Mouse (Mus musculus): ENCODE results near the gene Fsd1l.

The Fsd1l gene

DNA sequence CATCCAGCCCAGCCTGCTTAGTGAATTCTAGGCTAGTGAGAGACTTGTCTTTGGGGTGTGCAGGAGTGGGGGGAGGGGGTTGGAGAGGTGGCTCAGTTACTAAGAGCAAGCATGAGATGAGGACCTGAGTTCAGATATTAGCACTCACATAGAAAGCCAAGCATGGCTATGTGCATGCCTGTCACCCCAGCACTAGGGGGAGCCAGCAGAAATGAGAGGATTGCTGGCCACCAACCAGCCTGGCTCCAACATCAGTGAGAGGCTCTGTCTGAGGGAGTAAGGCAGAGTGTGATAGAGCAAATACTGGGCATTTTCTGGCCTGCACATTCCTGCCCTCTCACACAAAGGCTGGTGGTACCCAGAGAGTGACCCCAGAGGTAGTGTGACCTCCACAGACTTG, 84.7 kb downstream of the Fsd1l start:
- in situ Hi-C loops (cut with MboI; ENCODE audit: low pct_unique_long_range_greater_than_20kb in 1 of 2, low sequenced_read_pairs in 2 of 2, unreplicated experiment in 1 of 2) = no loop called here

- in situ Hi-C loops (cut with MboI; ENCODE audit: low pct_unique_long_range_greater_than_20kb in 1 of 2, low sequenced_read_pairs in 2 of 2, unreplicated experiment in 1 of 2) = no loop called here
Measured at GRCm38 (mm10) chr4:53717546-53717945, 86.3 kb downstream of the Fsd1l start.

- in situ Hi-C loops (cut with MboI; ENCODE audit: low pct_unique_long_range_greater_than_20kb in 1 of 2, low sequenced_read_pairs in 2 of 2, unreplicated experiment in 1 of 2) = no loop called here
Measured at GRCm38 (mm10) chr4:53718261-53718660, 87.0 kb downstream of the Fsd1l start.

- in situ Hi-C loops (cut with MboI; ENCODE audit: low pct_unique_long_range_greater_than_20kb in 1 of 2, low sequenced_read_pairs in 2 of 2, unreplicated experiment in 1 of 2) = no loop called here
Measured at GRCm38 (mm10) chr4:53722506-53722905, 91.2 kb downstream of the Fsd1l start.

DNA sequence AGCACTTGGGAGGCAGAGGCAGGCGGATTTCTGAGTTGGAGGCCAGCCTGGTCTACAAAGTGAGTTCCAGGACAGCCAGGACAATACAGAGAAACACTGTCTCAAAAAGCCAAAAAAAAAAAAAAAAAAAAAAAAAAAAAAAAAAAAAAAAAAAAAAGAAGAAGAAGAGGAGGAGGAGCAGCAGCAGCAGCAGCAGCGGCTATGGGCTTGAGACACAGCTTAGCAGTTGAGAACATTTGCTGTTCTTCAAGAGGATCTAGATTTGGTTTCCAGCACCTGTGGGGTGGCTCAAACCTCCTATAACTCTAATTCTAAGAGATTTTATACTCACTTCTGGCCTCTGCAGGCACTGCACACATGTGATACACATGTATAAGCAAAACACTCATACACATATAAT, 94.8 kb downstream of the Fsd1l start:
- in situ Hi-C loops (cut with MboI; ENCODE audit: low pct_unique_long_range_greater_than_20kb in 1 of 2, low sequenced_read_pairs in 2 of 2, unreplicated experiment in 1 of 2) = loop anchor here in 1 of 2 experiments (25.0 kb wide), 1 partner anchor 186 kb away; no protein-coding TSS in a partner anchor

DNA sequence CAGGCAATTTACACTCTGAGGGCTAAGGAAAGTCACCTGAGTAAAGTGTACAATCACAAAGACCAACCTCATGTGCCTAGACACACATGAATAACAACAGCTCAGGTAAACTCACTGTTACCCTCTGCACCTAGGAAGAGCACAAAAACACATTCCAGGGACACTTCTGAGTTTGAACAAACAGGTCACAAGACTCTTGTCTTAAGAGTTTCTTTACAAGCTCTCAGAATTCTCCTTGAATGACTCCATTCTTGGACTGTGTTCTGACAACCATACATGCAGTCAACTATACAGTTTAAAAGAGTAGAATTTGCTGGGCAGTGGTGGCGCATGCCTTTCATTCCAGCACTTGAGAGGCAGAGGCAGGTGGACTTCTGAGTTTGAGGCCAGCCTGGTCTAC, 96.8 kb downstream of the Fsd1l start:
- in situ Hi-C loops (cut with MboI; ENCODE audit: low pct_unique_long_range_greater_than_20kb in 1 of 2, low sequenced_read_pairs in 2 of 2, unreplicated experiment in 1 of 2) = loop anchor here in 1 of 2 experiments (25.0 kb wide), 1 partner anchor 184 kb away; no protein-coding TSS in a partner anchor

DNA sequence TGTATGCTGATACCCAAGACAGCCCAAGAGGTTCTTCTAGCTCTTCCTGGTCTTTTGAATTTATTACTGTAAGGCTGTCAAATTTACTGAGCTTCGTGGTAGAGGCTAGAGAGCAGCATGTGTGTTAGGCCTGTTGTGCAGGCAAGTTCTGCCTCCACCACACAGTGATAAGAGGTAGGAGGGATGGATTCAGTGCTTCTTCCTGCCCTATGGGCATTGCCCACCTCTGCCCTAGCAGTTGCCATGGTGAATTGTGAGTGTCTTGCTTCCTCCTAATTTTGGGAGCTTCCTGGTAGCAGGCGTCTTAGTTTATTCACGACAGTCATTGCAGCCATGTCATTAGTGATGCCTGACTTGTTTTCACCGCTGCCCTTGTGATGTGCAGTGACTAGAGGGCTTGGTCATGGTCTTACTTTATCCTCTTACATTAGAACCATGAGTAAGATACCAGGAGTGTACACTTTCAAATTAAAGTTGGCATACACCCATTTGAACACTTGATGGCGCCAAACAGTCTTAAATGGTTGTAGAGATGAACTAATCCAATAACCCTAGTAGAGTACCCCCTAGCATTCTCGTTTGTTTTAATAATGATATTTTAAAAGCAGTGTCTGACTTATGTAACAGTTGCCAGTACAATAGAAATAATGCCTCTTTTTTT, 107.8 kb downstream of the Fsd1l start:
- in situ Hi-C loops (cut with MboI; ENCODE audit: low pct_unique_long_range_greater_than_20kb in 1 of 2, low sequenced_read_pairs in 2 of 2, unreplicated experiment in 1 of 2) = loop anchor here in 1 of 2 experiments (25.0 kb wide), 1 partner anchor 173 kb away; no protein-coding TSS in a partner anchor

GRCm38 (mm10) chr4:53749831-53750230, 118.6 kb downstream of the Fsd1l start:
- in situ Hi-C loops (cut with MboI; ENCODE audit: low pct_unique_long_range_greater_than_20kb in 1 of 2, low sequenced_read_pairs in 2 of 2, unreplicated experiment in 1 of 2) = loop anchor here in 1 of 2 experiments (25.0 kb wide), 1 partner anchor 162 kb away; no protein-coding TSS in a partner anchor

DNA sequence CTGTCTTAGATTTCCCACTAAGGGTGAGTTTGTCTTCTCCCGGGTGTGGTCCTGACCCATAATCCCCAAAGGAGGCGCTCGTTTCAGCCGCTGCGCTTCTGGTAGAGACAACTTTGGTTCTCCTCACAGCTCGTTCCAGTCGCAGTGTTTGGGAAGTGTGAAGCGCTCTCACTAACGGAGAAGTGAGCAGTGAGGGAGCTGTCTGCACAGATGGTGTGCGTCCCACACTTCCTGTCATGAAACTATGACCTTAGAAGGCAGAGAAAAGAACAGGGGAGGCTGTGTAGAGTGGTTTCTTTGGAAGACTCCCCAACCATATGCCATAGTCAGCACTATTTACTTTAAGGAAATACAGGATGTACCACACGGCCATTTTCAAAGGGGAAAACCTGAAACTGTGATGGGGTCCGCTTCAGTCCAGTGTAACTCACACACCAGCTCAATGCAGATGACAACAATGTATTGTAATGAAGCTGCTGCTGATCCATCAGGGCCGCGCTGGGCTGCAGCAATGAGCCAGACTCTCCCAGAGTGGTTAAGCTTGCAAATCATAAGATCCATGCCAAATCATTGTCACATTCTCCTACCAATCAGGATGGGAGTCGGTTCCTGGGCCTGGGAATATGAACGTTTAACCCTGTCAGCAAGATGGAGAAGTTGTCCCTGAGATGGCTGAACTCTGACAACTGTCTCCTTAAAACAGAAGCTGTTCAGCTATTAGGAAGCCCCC, 119.3 kb downstream of the Fsd1l start:
- in situ Hi-C loops (cut with MboI; ENCODE audit: low pct_unique_long_range_greater_than_20kb in 1 of 2, low sequenced_read_pairs in 2 of 2, unreplicated experiment in 1 of 2) = no loop called here
